Mouse (Mus musculus) heart, adult 18-20 months (tissue): ENCODE results near the gene Olfr125. TPM values are rescaled to one million over a fixed set of nuclear protein-coding genes. Genes with fewer than 3 reads are reported as not detected.

Experiments
- DNase-seq, 2 experiments: peaks; one replicate each; pipeline ENCODE4 v3.0.0; 2021 to 2022; ENCODE audit warnings: mixed read lengths in 1 of 2
- long read RNA-seq, 2 experiments: library from polyadenylated mRNA; stranded (forward); transcript quantifications; one replicate each; pipeline ENCODE4 v2.0.0; 2021
- total RNA-seq, 2 experiments: library from RNA; stranded (reverse); gene quantifications; 2 replicates each; pipeline ENCODE4 v1.2.3; 2021

Gene Olfr125
- total RNA-seq = not detected
- long read RNA-seq, experiment 1 = 0 reads
- long read RNA-seq, experiment 2 = 0 reads

DNA sequence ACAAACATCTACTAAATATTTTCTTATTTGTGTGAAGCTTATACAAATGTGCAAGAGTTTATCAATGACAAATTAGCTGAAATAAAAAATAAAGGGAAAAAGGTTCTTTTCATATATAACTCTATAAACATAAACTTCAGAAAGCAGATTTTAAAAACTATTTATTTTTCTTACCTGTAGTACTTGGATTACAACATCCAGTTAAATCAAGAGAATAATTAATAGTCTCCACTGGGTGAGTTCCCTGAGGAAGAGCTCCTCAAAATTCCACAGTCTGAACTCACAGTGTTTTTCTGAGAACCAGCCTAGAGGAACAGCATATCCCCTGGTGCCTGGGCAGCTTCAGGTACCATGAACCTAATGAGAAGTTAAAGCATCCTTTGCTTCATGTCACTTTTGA lies at the start of gene Olfr125:
TSS of gene Olfr125 (plus strand) at position 301 of the 400 bp plus-strand sequence.
- DNase-seq = no peak

DNA sequence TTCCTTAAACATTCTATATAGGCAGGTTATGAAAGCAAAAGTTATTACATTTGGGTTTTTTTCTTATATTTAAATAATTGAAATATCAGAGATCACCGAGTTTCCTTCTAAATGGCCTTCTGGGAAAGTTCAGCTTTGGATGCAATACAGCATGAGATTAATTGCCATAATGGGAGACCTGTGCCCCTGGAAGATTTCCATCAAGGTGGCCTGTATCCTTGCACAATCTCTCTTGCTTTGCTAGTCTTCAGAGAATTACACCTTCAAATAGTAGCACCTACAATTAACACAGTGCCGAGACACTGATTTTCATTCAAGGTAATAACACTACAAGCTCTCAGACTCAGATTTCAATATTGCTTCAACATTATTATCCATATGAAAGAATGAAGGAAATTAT lies 39.5 kb upstream of the Olfr125 start, which contains the start of gene Olfr123:
TSS of gene Olfr123 (plus strand) at position 301 of the 400 bp plus-strand sequence.
- no peak for DNase-seq

DNA sequence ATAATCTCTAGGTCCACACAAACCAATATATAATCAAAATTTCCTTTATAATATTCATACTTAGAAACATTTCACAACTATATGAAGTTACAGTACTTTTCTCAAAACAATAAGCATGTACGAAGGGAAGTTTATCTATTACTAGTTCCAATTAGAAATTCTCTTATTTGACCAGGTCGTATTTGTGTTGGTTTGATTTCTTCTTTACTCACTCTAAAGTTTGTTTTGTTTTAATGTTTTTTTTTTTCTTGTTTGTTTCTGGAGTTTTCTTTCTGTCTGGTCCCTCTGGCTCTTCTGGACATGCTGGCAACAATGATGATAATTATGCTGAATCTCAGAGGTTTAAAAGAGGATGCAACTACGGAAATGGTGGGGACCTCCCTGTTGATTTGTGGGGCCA lies 33.2 kb upstream of the Olfr125 start, which contains the start of gene Olfr124:
TSS of gene Olfr124 (plus strand) at position 301 of the 400 bp plus-strand sequence.
- DNase-seq = no peak

DNA sequence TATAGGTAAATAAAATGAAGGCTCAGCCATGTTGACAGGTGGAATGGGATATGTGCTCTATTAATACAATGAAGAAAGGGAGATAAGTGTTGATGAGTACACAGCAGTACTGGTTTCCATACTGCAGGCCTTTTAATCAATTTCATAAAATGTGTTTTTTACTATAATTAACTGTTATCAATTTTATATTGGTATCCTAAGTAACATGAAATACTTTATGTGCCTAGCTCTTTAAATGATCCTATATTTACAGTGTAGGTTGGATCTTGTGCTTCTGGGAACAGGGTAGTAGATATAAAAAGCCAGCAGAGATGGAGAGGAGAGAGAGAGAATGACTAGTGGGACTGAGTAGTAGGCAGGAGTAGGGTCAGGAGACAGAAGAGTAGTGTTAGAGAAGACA lies 14.4 kb downstream of the Olfr125 start, which contains the start of gene Olfr126:
TSS of gene Olfr126 (plus strand) at position 301 of the 400 bp plus-strand sequence.
- no peak for DNase-seq

DNA sequence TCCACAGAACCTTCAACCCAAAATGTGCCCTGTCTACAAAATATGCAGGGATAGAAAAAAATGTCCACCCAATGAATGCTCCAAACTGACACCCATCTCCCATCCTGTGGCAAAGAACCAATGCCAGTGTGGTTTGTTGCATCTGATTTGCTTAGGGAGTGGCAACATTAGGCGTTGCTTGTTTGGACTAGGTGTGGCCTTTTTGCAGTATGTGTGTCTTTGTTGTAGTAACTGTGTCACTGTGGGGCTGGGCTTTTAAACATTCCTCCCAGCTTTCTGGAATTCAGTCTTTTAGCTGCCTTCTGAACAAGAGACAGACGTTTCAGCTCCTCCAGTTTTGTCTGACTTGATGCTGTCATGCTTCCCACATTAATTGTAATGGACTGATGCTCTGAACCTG lies 31.2 kb downstream of the Olfr125 start:
- no peak for DNase-seq

DNA sequence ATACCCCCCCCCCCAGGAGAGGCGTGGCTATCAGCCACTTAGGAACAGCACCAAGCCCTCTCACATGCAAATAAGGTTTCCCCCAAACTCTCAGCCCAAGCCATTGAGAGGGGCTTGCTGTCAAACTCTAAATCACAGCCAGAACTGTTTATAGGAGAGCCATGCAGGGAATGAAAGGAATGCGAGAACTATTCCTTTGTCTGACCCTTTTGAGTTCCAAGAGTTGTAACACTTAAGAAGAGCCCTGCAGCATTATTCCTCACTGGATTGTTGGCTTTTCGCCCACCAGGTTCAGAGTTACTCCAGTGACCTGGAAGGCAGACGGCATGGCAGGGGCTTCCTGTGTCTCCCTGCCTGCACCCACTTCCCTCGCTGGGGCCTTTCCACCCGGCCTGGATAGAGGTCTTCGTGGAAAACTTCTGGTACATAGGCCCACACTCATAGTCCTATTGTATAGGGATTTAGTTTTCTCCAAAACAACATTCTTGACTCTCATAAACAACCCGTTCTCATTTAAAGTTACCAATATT lies 37.0 kb downstream of the Olfr125 start:
- no peak for DNase-seq

DNA sequence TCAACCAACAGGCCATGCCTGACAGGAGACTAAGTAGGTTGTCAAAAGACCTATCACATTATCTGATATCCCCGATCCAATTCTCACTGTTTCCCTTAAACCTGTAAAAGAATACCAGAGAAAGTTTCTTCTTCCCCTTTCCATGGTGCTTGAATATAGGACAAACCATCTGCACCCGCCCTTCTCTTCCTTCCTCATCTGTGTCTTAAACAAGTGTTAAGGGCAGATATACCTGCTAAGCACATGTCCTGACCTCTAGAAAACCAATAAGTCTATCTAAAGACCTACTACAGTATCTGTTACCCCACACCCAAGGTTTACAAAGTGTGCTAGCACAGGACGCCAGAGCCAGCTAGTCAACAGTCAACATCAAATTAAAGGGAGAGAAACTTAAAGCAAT lies 41.1 kb downstream of the Olfr125 start:
- no peak for DNase-seq

Other genes with a start within 250 kb of the Olfr125 start
- gene Olfr114, start 240.2 kb upstream of the Olfr125 start, total RNA-seq = not detected
- not detected for gene Olfr115, start 205.8 kb upstream of the Olfr125 start, total RNA-seq
- gene Olfr116, start 205.8 kb upstream of the Olfr125 start, total RNA-seq = not detected
- gene Olfr117, start 169.2 kb upstream of the Olfr125 start, total RNA-seq = not detected
- gene Olfr118, start 166.0 kb upstream of the Olfr125 start, total RNA-seq = not detected
- gene Olfr119, start 136.4 kb upstream of the Olfr125 start, total RNA-seq = not detected
- gene Olfr120, start 111.1 kb upstream of the Olfr125 start, total RNA-seq = not detected
- not detected for gene Olfr121, start 84.1 kb upstream of the Olfr125 start, total RNA-seq
- gene Olfr122, start 64.3 kb upstream of the Olfr125 start, total RNA-seq = not detected
- gene Olfr123, start 39.4 kb upstream of the Olfr125 start, total RNA-seq = not detected
- not detected for gene Olfr124, start 33.1 kb upstream of the Olfr125 start, total RNA-seq
- not detected for gene Olfr126, start 14.5 kb downstream of the Olfr125 start, total RNA-seq
- not detected for gene Olfr127, start 67.5 kb downstream of the Olfr125 start, total RNA-seq
- gene Olfr128, start 87.6 kb downstream of the Olfr125 start, total RNA-seq = not detected
- gene Olfr761, start 120.1 kb downstream of the Olfr125 start, total RNA-seq = not detected
- not detected for gene Olfr129, start 227.1 kb downstream of the Olfr125 start, total RNA-seq
- not detected for gene Olfr130, start 231.0 kb downstream of the Olfr125 start, total RNA-seq